Mouse (Mus musculus): ENCODE results near the gene Bcas3.

Bcas3 gene

GRCm38 (mm10) chr11:85352539-85353380 lies at the start of gene Bcas3:
Gene Bcas3 (plus strand): TSS chr11:85353167.
- DNase-seq (ENCODE audit: low read depth, low spot score), result peak; percentile 98

- no peak for DNase-seq (ENCODE audit: low read depth, low spot score)
Observed at GRCm38 (mm10) chr11:85306577-85307260, 46.2 kb upstream of the Bcas3 start.

GRCm38 (mm10) chr11:85308799-85309198 lies 44.2 kb upstream of the Bcas3 start:
- DNase-seq (ENCODE audit: low read depth, low spot score), result no peak

GRCm38 (mm10) chr11:85310407-85310712 lies 42.6 kb upstream of the Bcas3 start:
- DNase-seq (ENCODE audit: low read depth, low spot score), result no peak

GRCm38 (mm10) chr11:85310713-85311574 lies 42.0 kb upstream of the Bcas3 start, which contains the start of gene Ppm1d:
Gene Ppm1d (plus strand): TSS chr11:85311244.
- DNase-seq (ENCODE audit: low read depth, low spot score), result peak; percentile 98

GRCm38 (mm10) chr11:85311645-85312490 lies 41.1 kb upstream of the Bcas3 start:
- peak; percentile 35 for DNase-seq (ENCODE audit: low read depth, low spot score)

- DNase-seq (ENCODE audit: low read depth, low spot score), result peak; percentile 66
Observed at GRCm38 (mm10) chr11:85312818-85313217, 40.1 kb upstream of the Bcas3 start.

GRCm38 (mm10) chr11:85313361-85313760 lies 39.6 kb upstream of the Bcas3 start:
- DNase-seq (ENCODE audit: low read depth, low spot score), result no peak

GRCm38 (mm10) chr11:85323567-85324330 lies 29.2 kb upstream of the Bcas3 start:
- no peak for DNase-seq (ENCODE audit: low read depth, low spot score)

- no peak for DNase-seq (ENCODE audit: low read depth, low spot score)
Observed at GRCm38 (mm10) chr11:85328717-85329116, 24.2 kb upstream of the Bcas3 start.

- DNase-seq (ENCODE audit: low read depth, low spot score), result peak; percentile 44
Observed at GRCm38 (mm10) chr11:85329167-85329894, 23.6 kb upstream of the Bcas3 start.

- no peak for DNase-seq (ENCODE audit: low read depth, low spot score)
Observed at GRCm38 (mm10) chr11:85334778-85335177, 18.2 kb upstream of the Bcas3 start.

- DNase-seq (ENCODE audit: low read depth, low spot score), result no peak
Observed at GRCm38 (mm10) chr11:85339173-85339831, 13.7 kb upstream of the Bcas3 start.

- DNase-seq (ENCODE audit: low read depth, low spot score), result no peak
Observed at GRCm38 (mm10) chr11:85340070-85340616, 12.8 kb upstream of the Bcas3 start.

GRCm38 (mm10) chr11:85353819-85354218 lies 852 bp downstream of the Bcas3 start:
- no peak for DNase-seq (ENCODE audit: low read depth, low spot score)

GRCm38 (mm10) chr11:85359641-85360040 lies 6.7 kb downstream of the Bcas3 start:
- no peak for DNase-seq (ENCODE audit: low read depth, low spot score)

- no peak for DNase-seq (ENCODE audit: low read depth, low spot score)
Observed at GRCm38 (mm10) chr11:85361621-85362020, 8.7 kb downstream of the Bcas3 start.

GRCm38 (mm10) chr11:85366168-85366567 lies 13.2 kb downstream of the Bcas3 start:
- DNase-seq (ENCODE audit: low read depth, low spot score), result no peak

GRCm38 (mm10) chr11:85367823-85368222 lies 14.9 kb downstream of the Bcas3 start:
- no peak for DNase-seq (ENCODE audit: low read depth, low spot score)

Data from telencephalon, adult 2 months (tissue).